Mouse (Mus musculus) cortical plate, adult 2 months (tissue): ENCODE data around the gene Aup1.

Experiments
- CTCF ChIP-seq: fragments of 200-500 bp; IDR thresholded peaks from 2 replicates; pipeline ENCODE4 v1.5.1; 2011; ENCODE audit warnings: mild to moderate bottlenecking, control low read depth, low read length; ENCODE audit not compliant: insufficient read depth; ENCODE audit errors: extremely low read depth
- POLR2A ChIP-seq: fragments of 200-500 bp; IDR thresholded peaks from 2 replicates; pipeline ENCODE4 v1.6.1; 2011; ENCODE audit warnings: mild to moderate bottlenecking, low read length, control low read depth; ENCODE audit not compliant: insufficient read depth; ENCODE audit errors: extremely low read depth

GRCm38 (mm10) chr6:83092416-83093127, 38.3 kb downstream of the Aup1 start:
- TF ChIP-seq CTCF (no peak), POLR2A (no peak)
